Mouse (Mus musculus) lung, embryonic 14.5 days (tissue): ENCODE data around the gene Foxk1. TPM values are rescaled to one million over a fixed set of nuclear protein-coding genes. Genes with fewer than 3 reads are reported as not detected.
A peak's percentile ranks its signal among the peaks of the same experiment; 100 is the strongest.

ENCODE experiments used
- ATAC-seq: fragments of 200-750 bp; cut with Nextera tagmentation; 2 replicates; pipeline ENCODE4 v1.8.0; 2017; ENCODE audit warnings: mild to moderate bottlenecking, moderate TSS enrichment, moderate library complexity; ENCODE audit not compliant: insufficient read depth
- DNase-seq: peaks from one replicate; pipeline ENCODE4 v3.0.0-alpha.2; 2015
- H3K27ac ChIP-seq: fragments of 300-500 bp; sonication (generic); 2 replicates; pipeline ENCODE4 v1.5.1; 2014; ENCODE audit warnings: low read depth, mild to moderate bottlenecking, moderate library complexity
- H3K27me3 ChIP-seq: fragments of 300-500 bp; sonication (generic); 2 replicates; pipeline ENCODE4 v1.6.1; 2014; ENCODE audit warnings: low read length, control low read depth; ENCODE audit not compliant: insufficient read depth
- H3K36me3 ChIP-seq: fragments of 300-500 bp; sonication (generic); 2 replicates; pipeline ENCODE4 v1.6.1; 2014; ENCODE audit warnings: control low read depth; ENCODE audit not compliant: insufficient read depth
- H3K4me1 ChIP-seq: fragments of 300-500 bp; sonication (generic); 2 replicates; pipeline ENCODE4 v1.6.1; 2014; ENCODE audit warnings: antibody characterized with exemption, control low read depth; ENCODE audit not compliant: insufficient read depth
- H3K4me2 ChIP-seq: fragments of 300-500 bp; sonication (generic); 2 replicates; pipeline ENCODE4 v1.6.1; 2014; ENCODE audit warnings: mild to moderate bottlenecking
- H3K4me3 ChIP-seq: fragments of 300-500 bp; sonication (generic); 2 replicates; pipeline ENCODE4 v1.5.1; 2014; ENCODE audit warnings: low read depth, low read length
- H3K9ac ChIP-seq: fragments of 300-500 bp; sonication (generic); 2 replicates; pipeline ENCODE4 v1.6.1; 2014
- H3K9me3 ChIP-seq: fragments of 300-500 bp; sonication (generic); 2 replicates; pipeline ENCODE4 v1.6.1; 2016; ENCODE audit warnings: low read depth, low read length, control low read depth
- CTCF ChIP-seq: IDR thresholded peaks from 2 replicates; pipeline ENCODE4 v1.5.1; 2016; ENCODE audit warnings: antibody characterized with exemption, low read depth
- WGBS: fragments of 180-500 bp; shearing (Covaris S2); extraction: QIAGEN DNeasy Blood & Tissue Kit; methylation state at CpG from one replicate; pipeline ENCODE4 v1.1.7; 2014; 5-methylcytosine and 5-hydroxymethylcytosine counted together
- polyA plus RNA-seq: library from polyadenylated mRNA; unstranded; fragments of >200 nt; fragmentation: Nextera tagmentation; extraction: Ambion mirVana; gene quantifications from 2 replicates; pipeline ENCODE4 v1.2.1, GENCODE M21; 2014

Gene Foxk1
- polyA plus RNA-seq, 1 experiment from 2014 or later: 7.9 TPM

DNA sequence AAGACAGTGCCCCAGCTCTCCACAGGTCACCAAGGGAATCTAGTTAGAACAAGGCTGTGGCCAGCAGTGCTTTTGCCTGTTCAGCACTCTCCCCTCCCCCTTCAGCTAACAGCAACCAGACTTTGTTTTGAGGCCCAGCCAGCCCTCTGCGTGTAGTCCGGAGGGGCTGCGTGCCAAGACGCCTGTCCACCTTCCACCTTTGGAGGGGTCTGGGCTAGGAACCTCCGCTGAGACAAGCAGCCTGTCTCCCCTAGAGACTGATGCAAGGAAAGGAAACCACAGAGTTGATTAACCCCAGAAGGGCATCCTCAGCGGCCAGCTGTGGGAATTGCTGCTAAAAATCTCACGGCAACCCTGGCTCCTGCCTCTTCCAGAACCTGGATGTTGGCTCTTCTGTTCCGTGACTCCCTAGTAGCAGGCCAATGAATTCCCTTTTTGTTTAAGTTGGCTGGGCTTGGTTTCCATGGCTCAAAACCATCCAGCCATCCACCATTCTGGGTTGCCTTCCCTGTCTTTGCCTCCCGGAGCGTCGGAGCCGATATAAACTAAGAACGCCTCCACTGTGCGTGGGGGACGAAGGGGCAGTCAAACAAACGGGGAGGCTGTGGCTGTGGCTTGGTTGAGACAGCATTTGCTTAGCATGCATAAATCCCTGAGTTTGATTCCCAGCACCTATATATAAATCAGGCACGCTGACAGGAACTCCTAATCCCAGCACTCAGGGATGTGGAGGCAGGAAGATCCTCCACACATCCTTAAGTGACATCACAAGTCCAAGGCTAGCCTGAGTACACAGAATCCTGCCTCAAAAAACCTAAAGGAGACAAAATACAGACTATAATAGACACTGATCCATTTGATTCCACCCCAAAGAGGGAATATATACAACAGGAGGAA, 14.3 kb upstream of the Foxk1 start:
- ATAC-seq: peak; percentile 53
- H3K9ac ChIP-seq: no peak overlapping the region
- no peaks in the 10 kb centered on the region for H3K27me3 ChIP-seq
- H3K36me3 ChIP-seq: no peaks in the 10 kb centered on the region
- H3K4me3 ChIP-seq: no peak overlapping the region
- peak; percentile 73 for DNase-seq
- H3K4me1 ChIP-seq: peaks cover 13% of the 10 kb centered on the region; the same call in 1 of the 2 replicates
- TF ChIP-seq CTCF: 0 out of 2 replicates have a peak, but pooled peaks have one; percentile 21
- H3K27ac ChIP-seq: peak overlapping the region; percentile 68; the same call in 1 of the 2 replicates
- 37% methylated on average over 17 of the region's 17 CpGs for WGBS
- no peaks in the 10 kb centered on the region for H3K9me3 ChIP-seq
- peak overlapping the region; percentile 3; the same call in 1 of the 2 replicates for H3K4me2 ChIP-seq

DNA sequence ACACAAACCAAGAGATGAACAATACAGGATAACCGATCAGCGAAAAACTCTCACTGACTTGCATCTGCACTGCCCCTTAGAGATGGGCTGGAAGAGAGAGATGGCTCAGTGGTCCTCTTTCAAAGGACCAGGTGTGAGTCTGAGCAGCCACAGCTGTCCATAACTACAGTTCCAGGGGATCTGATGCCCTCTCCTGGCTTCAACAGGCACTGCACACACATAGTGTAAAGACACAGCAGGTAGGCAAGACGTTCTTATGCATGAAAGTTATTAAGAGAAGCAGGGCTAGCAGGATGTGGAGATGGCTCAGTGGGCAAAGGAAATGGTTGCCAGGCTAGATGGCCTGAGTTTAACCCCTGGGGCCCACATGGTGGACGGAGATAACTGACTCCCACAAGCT, 13.6 kb upstream of the Foxk1 start:
- Histone ChIP-seq H3K4me3 (no peak overlapping the region), H3K4me1 (peaks cover 13% of the 10 kb centered on the region; the same call in 1 of the 2 replicates), H3K27me3 (no peaks in the 10 kb centered on the region), H3K27ac (no peak overlapping the region), H3K4me2 (no peak overlapping the region), H3K9ac (no peak overlapping the region), H3K9me3 (no peaks in the 10 kb centered on the region), H3K36me3 (no peaks in the 10 kb centered on the region)
- peak; percentile 71 for DNase-seq
- peak; percentile 66 for TF ChIP-seq CTCF
- WGBS: 61% methylated on average over 4 of the region's 4 CpGs
- ATAC-seq: no peak

DNA sequence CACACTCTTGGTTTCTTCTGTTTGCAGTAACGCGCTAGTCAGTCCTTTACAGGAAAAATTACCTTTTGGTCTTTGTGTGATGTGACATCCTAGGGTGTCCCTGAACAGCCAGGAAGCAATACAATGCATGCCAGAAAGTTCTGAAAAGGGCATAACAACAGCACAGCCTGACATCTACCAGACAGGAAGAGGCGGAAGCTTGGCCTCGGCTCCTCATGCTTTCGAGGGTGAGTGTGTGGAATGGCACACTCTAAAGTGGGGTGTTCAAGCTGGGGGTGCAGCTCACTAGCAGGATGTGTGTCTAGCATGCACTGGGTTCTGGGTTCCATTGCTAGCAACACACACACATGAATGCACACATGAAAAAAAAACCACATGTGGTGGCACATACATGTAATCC, 9.6 kb upstream of the Foxk1 start:
- Histone ChIP-seq H3K36me3 (no peaks in the 10 kb centered on the region), H3K4me3 (no peak overlapping the region), H3K4me2 (no peak overlapping the region), H3K9ac (no peak overlapping the region), H3K27me3 (no peaks in the 10 kb centered on the region), H3K9me3 (no peaks in the 10 kb centered on the region), H3K4me1 (0 out of 2 replicates have a peak, but pooled peaks cover 1% of the 10 kb centered on the region), H3K27ac (no peak overlapping the region)
- no peak for TF ChIP-seq CTCF
- DNase-seq: no peak
- ATAC-seq: no peak
- 63% methylated on average over 5 of the region's 5 CpGs for WGBS

DNA sequence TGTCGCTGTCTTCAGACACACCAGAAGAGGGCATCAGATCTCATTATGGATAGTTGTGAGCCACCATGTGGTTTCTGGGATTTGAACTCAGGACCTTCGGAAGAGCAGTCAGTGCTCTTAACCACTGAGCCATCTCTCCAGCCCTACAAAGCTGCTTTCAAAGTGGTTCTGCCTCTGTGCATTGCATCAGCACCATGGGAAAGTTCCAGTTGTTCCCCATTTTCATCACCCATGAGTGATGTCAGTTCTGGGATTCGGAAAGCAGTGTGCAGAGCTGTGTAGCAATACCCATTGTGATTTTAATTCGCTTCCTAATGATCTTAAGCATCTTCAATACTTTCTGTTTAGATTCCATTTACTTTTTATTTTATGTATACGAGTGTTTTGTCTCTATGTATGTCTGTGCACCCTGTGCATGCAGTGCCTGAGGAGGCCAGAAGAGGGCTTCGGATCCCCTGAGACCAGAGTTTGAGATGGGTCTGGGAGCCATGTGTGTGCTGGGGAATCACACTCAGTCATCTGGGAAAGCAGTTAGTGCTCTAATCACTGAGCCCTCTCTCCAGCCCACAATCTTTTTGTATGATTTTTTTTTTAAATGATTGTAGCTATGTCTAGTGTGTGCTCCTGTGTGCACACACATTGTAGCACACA, 6.6 kb upstream of the Foxk1 start:
- Histone ChIP-seq H3K27me3 (no peaks in the 10 kb centered on the region), H3K9me3 (no peaks in the 10 kb centered on the region), H3K4me1 (no peaks in the 10 kb centered on the region), H3K36me3 (no peaks in the 10 kb centered on the region), H3K9ac (no peak overlapping the region), H3K27ac (no peak overlapping the region), H3K4me2 (no peak overlapping the region), H3K4me3 (no peak overlapping the region)
- 88% methylated on average over 6 of the region's 6 CpGs for WGBS
- ATAC-seq (no peak), DNase-seq (no peak)
- peak; percentile 50 for TF ChIP-seq CTCF

DNA sequence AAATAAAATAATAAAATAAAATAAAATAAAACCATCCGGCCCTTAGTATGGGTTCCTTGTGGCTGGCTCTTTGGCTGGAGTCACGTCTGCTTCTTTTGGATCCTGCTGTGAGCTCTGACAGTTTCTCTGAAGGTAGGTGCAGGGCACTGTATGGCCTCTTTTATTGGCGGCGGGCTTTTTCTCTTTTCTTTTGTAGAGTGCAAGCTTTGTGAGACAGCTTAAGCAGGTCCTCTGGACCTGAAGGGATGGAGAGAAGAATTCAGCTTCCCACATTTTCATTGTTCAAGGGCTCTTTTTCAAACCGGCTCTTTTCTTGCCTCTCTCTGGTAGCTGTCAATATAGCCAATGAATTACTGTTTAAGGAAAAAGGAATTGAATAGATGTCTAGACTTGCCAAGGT, 5.4 kb upstream of the Foxk1 start:
- DNase-seq: no peak
- WGBS: 66% methylated on average over 5 of the region's 5 CpGs
- no peak overlapping the region for H3K9ac ChIP-seq

DNA sequence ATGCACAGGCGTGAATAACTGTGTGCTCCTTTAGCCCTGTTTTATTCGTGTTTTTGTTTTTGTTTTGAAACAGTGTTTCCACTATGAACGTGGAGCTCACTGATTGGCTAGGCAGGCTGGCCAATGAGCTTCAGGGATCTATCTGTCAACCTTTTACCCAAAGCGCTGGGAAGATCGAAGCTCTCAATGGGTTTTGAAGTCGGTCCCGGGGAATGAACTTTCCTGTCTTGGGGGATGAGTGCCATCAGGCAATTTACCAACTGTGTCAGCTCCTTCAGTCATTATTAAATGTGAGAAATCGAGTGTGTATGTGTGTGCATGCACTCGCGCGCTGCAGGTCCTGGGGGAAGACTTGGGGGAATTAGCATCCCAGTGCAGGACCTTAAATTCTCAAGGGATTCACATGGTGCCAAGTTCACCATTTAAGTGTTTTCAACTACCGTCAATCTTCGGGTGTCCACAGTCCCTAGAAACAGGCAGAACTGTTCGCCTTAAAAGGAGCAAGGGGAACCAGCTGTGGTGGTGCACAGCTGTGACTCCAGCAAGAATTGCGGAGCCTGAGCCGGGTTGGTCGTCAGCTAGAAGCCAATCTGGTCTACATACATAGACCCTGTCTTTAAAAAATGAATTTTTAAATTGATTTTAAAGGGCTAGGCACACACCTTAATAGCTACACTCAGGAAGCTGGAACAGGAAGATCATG, 965 bp upstream of the Foxk1 start:
- peak overlapping the region; percentile 91 for H3K9ac ChIP-seq
- no peaks in the 10 kb centered on the region for H3K9me3 ChIP-seq
- DNase-seq (peak; percentile 74), ATAC-seq (no peak)
- WGBS: 18% methylated on average over 17 of the region's 17 CpGs
- H3K4me1 ChIP-seq: peaks cover 12% of the 10 kb centered on the region
- no peaks in the 10 kb centered on the region; the same call in 1 of the 2 replicates for H3K36me3 ChIP-seq
- no peaks in the 10 kb centered on the region for H3K27me3 ChIP-seq
- peak overlapping the region; percentile 98 for H3K4me3 ChIP-seq
- peak overlapping the region; percentile 18; the same call in 1 of the 2 replicates for H3K27ac ChIP-seq
- TF ChIP-seq CTCF: no peak
- peak overlapping the region; percentile 94 for H3K4me2 ChIP-seq

More for the DNA sequence above, 5.4 kb upstream of the Foxk1 start:
- Histone ChIP-seq H3K27me3 (no peaks in the 10 kb centered on the region), H3K4me2 (no peak overlapping the region), H3K36me3 (no peaks in the 10 kb centered on the region), H3K4me1 (no peaks in the 10 kb centered on the region; the same call in 1 of the 2 replicates), H3K9me3 (no peaks in the 10 kb centered on the region), H3K4me3 (no peak overlapping the region), H3K27ac (no peak overlapping the region)
- no peak for TF ChIP-seq CTCF
- ATAC-seq: no peak
